Mouse (Mus musculus): ENCODE measurements around the gene Bank1. TPM values are rescaled to one million over a fixed set of nuclear protein-coding genes. Genes with fewer than 3 reads are reported as not detected.

Bank1 gene
- 1.2 and 1.4 TPM in 2 replicates for polyA plus RNA-seq (2012; rRNA removed)

DNA sequence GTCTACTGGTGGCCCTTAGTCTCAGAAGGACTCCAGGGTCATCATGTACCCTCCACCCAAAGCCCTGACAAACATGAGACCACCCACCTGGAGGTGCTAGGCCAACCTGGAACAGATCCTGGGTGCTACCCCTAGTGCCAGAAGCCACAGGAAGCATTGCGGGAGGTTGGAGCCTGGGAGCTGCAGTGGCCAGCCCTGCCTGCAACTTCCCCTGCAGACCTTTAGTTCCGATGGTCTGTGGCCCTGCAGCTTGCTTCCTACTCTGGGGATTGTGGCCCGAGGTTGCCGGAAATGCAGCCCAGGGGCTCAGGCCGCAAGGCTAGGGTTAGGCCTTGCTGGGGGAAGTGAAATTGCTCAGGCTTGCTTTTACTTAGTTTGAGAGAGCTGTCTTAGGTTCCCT lies at the start of gene Bank1:
Gene Bank1, minus strand, starts transcription at position 284 of the 400 bp plus-strand sequence.
- 16% methylated on average over 5 of the region's 5 CpGs for WGBS
- Histone ChIP-seq H3K4me1 (replicated peaks; ENCODE audit: control insufficient read depth, insufficient read depth, low read length) (no peaks in the 10 kb centered on the region), H3K4me3 (ENCODE audit: control insufficient read depth, insufficient read depth, low read length) (no peak within 1 kb of the TSS), H3K27ac (ENCODE audit: control insufficient read depth, insufficient read depth, low read length) (no peak within 1 kb of the TSS), H3K27me3 (ENCODE audit: control insufficient read depth, insufficient read depth, low read length) (no peaks in the 10 kb centered on the region), H3K36me3 (ENCODE audit: control insufficient read depth, insufficient read depth, low read length) (no peaks in the 10 kb centered on the region)
- peak; percentile 12 for DNase-seq
- TF ChIP-seq CTCF (IDR thresholded peaks at IDR 0.05; ENCODE audit: borderline replicate concordance, control insufficient read depth, extremely low read depth, insufficient read depth, low read length, poor library complexity) (no peak), POLR2A (IDR thresholded peaks at IDR 0.05; ENCODE audit: control insufficient read depth, extremely low read depth, insufficient read depth, low read length, poor library complexity) (no peak)

DNA sequence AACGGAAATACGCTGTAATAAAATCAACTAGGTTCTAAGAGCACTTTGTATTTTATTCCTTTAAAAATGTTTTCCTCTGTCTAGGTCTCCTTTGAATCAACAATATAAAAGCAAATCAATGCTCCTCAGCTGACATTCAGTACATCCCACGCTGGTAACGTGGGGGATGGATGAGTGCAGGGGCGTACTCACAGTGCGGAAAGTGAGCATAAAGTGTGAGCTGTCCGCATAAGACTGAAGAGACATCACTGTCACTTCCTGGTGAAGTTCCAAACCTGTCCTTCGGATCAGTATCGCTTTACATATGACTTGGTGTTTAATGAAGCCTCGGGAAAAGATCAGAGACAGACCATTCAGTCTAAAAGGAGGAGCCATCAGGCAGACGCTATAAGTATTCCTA lies 44.0 kb upstream of the Bank1 start:
- TF ChIP-seq POLR2A (IDR thresholded peaks at IDR 0.05; ENCODE audit: control insufficient read depth, extremely low read depth, insufficient read depth, low read length, poor library complexity): no peak
- TF ChIP-seq CTCF (IDR thresholded peaks at IDR 0.05; ENCODE audit: borderline replicate concordance, control insufficient read depth, extremely low read depth, insufficient read depth, low read length, poor library complexity): no peak
- 93% methylated on average over 11 of the region's 11 CpGs for WGBS
- Histone ChIP-seq H3K27ac (ENCODE audit: control insufficient read depth, insufficient read depth, low read length) (no peak overlapping the region), H3K4me3 (ENCODE audit: control insufficient read depth, insufficient read depth, low read length) (no peak overlapping the region), H3K36me3 (ENCODE audit: control insufficient read depth, insufficient read depth, low read length) (no peaks in the 10 kb centered on the region), H3K27me3 (ENCODE audit: control insufficient read depth, insufficient read depth, low read length) (no peaks in the 10 kb centered on the region), H3K4me1 (replicated peaks; ENCODE audit: control insufficient read depth, insufficient read depth, low read length) (no peaks in the 10 kb centered on the region)
- no peak for DNase-seq

DNA sequence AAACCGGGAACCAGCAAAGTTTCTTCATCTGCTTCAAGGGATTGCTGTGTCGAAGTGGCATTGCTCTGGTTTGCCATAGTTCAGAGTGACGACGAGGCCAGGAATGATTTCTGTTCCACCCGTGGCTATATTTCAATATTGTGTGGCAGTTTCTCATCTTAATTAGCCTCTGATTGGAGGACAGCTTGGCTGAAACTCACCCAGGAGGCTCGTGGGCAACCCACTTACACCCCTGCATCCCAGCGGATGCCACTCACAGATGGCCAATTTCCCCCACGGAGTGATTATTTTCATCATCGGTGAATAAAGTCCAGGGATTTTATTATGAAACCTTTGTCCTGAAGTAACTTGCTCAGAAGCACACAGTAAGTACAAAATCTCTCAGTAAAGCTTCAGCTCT lies 43.6 kb upstream of the Bank1 start:
- H3K4me1 ChIP-seq (replicated peaks; ENCODE audit: control insufficient read depth, insufficient read depth, low read length): no peaks in the 10 kb centered on the region
- no peak overlapping the region for H3K27ac ChIP-seq (ENCODE audit: control insufficient read depth, insufficient read depth, low read length)
- no peak for DNase-seq
- TF ChIP-seq POLR2A (IDR thresholded peaks at IDR 0.05; ENCODE audit: control insufficient read depth, extremely low read depth, insufficient read depth, low read length, poor library complexity): no peak
- no peak for TF ChIP-seq CTCF (IDR thresholded peaks at IDR 0.05; ENCODE audit: borderline replicate concordance, control insufficient read depth, extremely low read depth, insufficient read depth, low read length, poor library complexity)
- no peak overlapping the region for H3K4me3 ChIP-seq (ENCODE audit: control insufficient read depth, insufficient read depth, low read length)
- WGBS: 92% methylated on average over 9 of the region's 9 CpGs
- H3K27me3 ChIP-seq (ENCODE audit: control insufficient read depth, insufficient read depth, low read length): no peaks in the 10 kb centered on the region
- no peaks in the 10 kb centered on the region for H3K36me3 ChIP-seq (ENCODE audit: control insufficient read depth, insufficient read depth, low read length)

DNA sequence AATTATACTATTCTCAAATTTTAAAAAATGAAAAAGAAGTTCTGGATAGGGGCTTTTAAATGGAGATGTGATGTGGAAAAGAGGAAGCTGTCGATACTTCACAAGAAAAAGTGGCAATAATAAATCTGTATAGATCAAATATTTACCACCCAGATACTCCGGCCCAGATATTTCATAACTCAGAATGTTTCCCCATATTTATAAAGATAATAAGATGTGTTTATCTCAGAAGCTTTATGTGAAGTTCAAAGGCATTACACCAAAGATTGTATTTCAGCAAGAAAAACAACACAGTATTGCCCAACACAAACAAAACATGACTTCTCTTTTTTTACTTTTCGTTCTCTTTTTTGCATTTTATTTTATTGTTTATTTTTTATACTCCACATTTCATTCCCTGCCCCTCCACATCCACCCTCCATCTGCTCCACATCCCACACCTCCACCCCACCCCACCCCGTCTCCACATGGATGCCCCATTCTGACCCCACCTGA lies 42.7 kb upstream of the Bank1 start:
- Histone ChIP-seq H3K4me1 (replicated peaks; ENCODE audit: control insufficient read depth, insufficient read depth, low read length) (no peaks in the 10 kb centered on the region), H3K36me3 (ENCODE audit: control insufficient read depth, insufficient read depth, low read length) (no peaks in the 10 kb centered on the region), H3K27ac (ENCODE audit: control insufficient read depth, insufficient read depth, low read length) (no peak overlapping the region), H3K4me3 (ENCODE audit: control insufficient read depth, insufficient read depth, low read length) (no peak overlapping the region), H3K27me3 (ENCODE audit: control insufficient read depth, insufficient read depth, low read length) (no peaks in the 10 kb centered on the region)
- no peak for DNase-seq
- TF ChIP-seq POLR2A (IDR thresholded peaks at IDR 0.05; ENCODE audit: control insufficient read depth, extremely low read depth, insufficient read depth, low read length, poor library complexity) (no peak), CTCF (IDR thresholded peaks at IDR 0.05; ENCODE audit: borderline replicate concordance, control insufficient read depth, extremely low read depth, insufficient read depth, low read length, poor library complexity) (no peak)
- WGBS: 82% methylated on average over 4 of the region's 4 CpGs

DNA sequence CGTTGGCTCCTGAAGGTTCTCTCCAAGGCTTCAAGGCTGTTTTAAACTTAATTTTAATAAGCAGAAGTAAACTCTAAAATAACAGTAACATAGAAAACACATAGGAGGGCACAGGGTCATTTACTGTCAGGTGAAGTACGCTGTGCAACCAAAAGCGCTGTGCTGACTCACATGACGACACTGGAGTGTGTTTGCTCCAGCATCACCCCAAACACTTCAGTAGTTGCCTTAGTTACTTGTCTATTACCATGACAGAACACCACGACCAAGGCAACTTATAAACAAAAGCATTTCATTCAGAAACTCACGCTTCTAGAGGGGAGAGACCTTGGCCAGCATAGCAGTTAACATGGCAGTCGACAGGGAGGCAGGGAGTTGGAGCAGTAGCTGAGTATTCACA lies 23.8 kb upstream of the Bank1 start:
- H3K4me3 ChIP-seq (ENCODE audit: control insufficient read depth, insufficient read depth, low read length): no peak overlapping the region
- 89% methylated on average over 7 of the region's 7 CpGs for WGBS
- no peak overlapping the region for H3K27ac ChIP-seq (ENCODE audit: control insufficient read depth, insufficient read depth, low read length)
- no peaks in the 10 kb centered on the region for H3K36me3 ChIP-seq (ENCODE audit: control insufficient read depth, insufficient read depth, low read length)
- no peaks in the 10 kb centered on the region for H3K4me1 ChIP-seq (replicated peaks; ENCODE audit: control insufficient read depth, insufficient read depth, low read length)
- TF ChIP-seq POLR2A (IDR thresholded peaks at IDR 0.05; ENCODE audit: control insufficient read depth, extremely low read depth, insufficient read depth, low read length, poor library complexity) (no peak), CTCF (IDR thresholded peaks at IDR 0.05; ENCODE audit: borderline replicate concordance, control insufficient read depth, extremely low read depth, insufficient read depth, low read length, poor library complexity) (no peak)
- no peak for DNase-seq
- no peaks in the 10 kb centered on the region for H3K27me3 ChIP-seq (ENCODE audit: control insufficient read depth, insufficient read depth, low read length)

DNA sequence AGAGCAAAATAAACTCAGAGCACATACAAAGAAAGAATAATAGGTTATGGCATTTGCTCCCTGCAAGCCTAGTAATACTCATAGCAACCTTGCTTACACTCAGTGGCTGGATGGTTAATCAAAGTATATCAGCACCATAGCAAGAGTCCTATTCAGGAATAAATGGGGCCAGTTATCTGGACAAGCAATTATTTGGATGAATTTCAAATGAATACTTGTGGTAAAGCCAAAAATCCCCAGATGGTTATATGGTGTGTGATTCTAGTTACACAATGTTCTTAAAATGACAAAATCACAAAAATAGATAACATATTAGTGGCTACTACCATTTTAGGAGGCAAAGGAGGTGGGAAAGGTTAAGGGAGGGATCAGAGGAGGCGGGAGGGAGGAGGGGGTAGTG lies 22.7 kb upstream of the Bank1 start:
- Histone ChIP-seq H3K4me1 (replicated peaks; ENCODE audit: control insufficient read depth, insufficient read depth, low read length) (no peaks in the 10 kb centered on the region), H3K4me3 (ENCODE audit: control insufficient read depth, insufficient read depth, low read length) (no peak overlapping the region), H3K27ac (ENCODE audit: control insufficient read depth, insufficient read depth, low read length) (no peak overlapping the region), H3K27me3 (ENCODE audit: control insufficient read depth, insufficient read depth, low read length) (no peaks in the 10 kb centered on the region), H3K36me3 (ENCODE audit: control insufficient read depth, insufficient read depth, low read length) (no peaks in the 10 kb centered on the region)
- no peak for TF ChIP-seq CTCF (IDR thresholded peaks at IDR 0.05; ENCODE audit: borderline replicate concordance, control insufficient read depth, extremely low read depth, insufficient read depth, low read length, poor library complexity)
- TF ChIP-seq POLR2A (IDR thresholded peaks at IDR 0.05; ENCODE audit: control insufficient read depth, extremely low read depth, insufficient read depth, low read length, poor library complexity): no peak
- WGBS: 80% methylated on average over 1 of the region's 1 CpGs
- DNase-seq: no peak

DNA sequence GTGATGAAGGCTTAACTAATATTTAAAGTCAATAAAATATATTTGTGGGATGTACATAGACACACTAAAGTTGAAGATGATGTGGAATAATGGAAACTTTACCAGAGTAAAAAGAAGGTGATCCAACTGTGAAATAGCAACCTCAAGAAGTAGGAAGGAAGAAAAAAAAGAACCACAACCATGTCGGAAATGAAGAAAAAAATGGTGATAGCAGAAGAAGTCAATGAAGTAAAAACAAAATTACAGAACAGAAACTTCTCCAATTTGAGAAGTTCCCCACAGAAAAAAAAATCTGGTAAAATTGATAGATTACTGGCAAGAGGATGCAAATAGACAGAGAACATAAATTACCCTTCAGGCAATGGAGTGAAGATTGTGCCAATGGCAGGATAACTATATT lies 21.4 kb upstream of the Bank1 start:
- Histone ChIP-seq H3K36me3 (ENCODE audit: control insufficient read depth, insufficient read depth, low read length) (no peaks in the 10 kb centered on the region), H3K4me1 (replicated peaks; ENCODE audit: control insufficient read depth, insufficient read depth, low read length) (no peaks in the 10 kb centered on the region), H3K27ac (ENCODE audit: control insufficient read depth, insufficient read depth, low read length) (no peak overlapping the region), H3K27me3 (ENCODE audit: control insufficient read depth, insufficient read depth, low read length) (no peaks in the 10 kb centered on the region), H3K4me3 (ENCODE audit: control insufficient read depth, insufficient read depth, low read length) (no peak overlapping the region)
- no peak for DNase-seq
- TF ChIP-seq CTCF (IDR thresholded peaks at IDR 0.05; ENCODE audit: borderline replicate concordance, control insufficient read depth, extremely low read depth, insufficient read depth, low read length, poor library complexity) (no peak), POLR2A (IDR thresholded peaks at IDR 0.05; ENCODE audit: control insufficient read depth, extremely low read depth, insufficient read depth, low read length, poor library complexity) (no peak)
- 12% methylated on average over 1 of the region's 1 CpGs for WGBS
